Mouse (Mus musculus) left cerebral cortex, postnatal 14 days (tissue): ENCODE results near the gene Gbp4. TPM values are rescaled to one million over a fixed set of nuclear protein-coding genes. Genes with fewer than 3 reads are reported as not detected.

Experiments
- total RNA-seq, 2 experiments: library from RNA; stranded (reverse); gene quantifications; 2 replicates each; pipeline ENCODE4 v1.2.3; 2021

Gbp4 gene
- total RNA-seq, 2 experiments from 2014 or later = 0.68 TPM

Other genes with a start within 250 kb of the Gbp4 start
- gene Abcg3, start 156.9 kb downstream of the Gbp4 start, total RNA-seq = under 1 TPM in 1 of 2 experiments, not detected in 1; 0.15 TPM
- 1 to 10 TPM; 2.1 TPM for gene Gbp9, start within 50 bp of the Gbp4 start, total RNA-seq
- under 1 TPM in 1 of 2 experiments, not detected in 1; 0.24 TPM for gene Gbp8, start within 50 bp of the Gbp4 start, total RNA-seq
- not detected for gene Gbp10, start 99.9 kb upstream of the Gbp4 start, total RNA-seq
- gene Gm43302, start 154.1 kb upstream of the Gbp4 start, total RNA-seq = not detected
- gene Gbp6, start 154.1 kb upstream of the Gbp4 start, total RNA-seq = under 1 TPM; 0.64 to 0.93 TPM